Mouse (Mus musculus) limb, embryonic 15.5 days (tissue): Measurements from ENCODE around the gene Mrpl24. TPM values are rescaled to one million over a fixed set of nuclear protein-coding genes. Genes with fewer than 3 reads are reported as not detected.
"Not testable (repeated sequence)": the region's sequence is repeated elsewhere in the genome, so short reads cannot be mapped to it uniquely, and the experiment has no call there.

Experiments
- ATAC-seq: fragments of 200-750 bp; cut with Nextera tagmentation; 2 replicates; pipeline ENCODE4 v1.8.0; 2017; ENCODE audit warnings: low read depth, moderate TSS enrichment; ENCODE audit not compliant: insufficient number of reproducible peaks, low FRiP score, low TSS enrichment
- H3K27ac ChIP-seq: fragments of 300-500 bp; sonication (generic); 2 replicates; pipeline ENCODE4 v1.5.1; 2015; ENCODE audit warnings: moderate library complexity, mild to moderate bottlenecking, inconsistent platforms
- H3K27me3 ChIP-seq: fragments of 300-500 bp; sonication (generic); 2 replicates; pipeline ENCODE4 v1.6.1; 2015; ENCODE audit warnings: inconsistent platforms
- H3K36me3 ChIP-seq: fragments of 300-500 bp; sonication (generic); 2 replicates; pipeline ENCODE4 v1.6.1; 2015; ENCODE audit warnings: inconsistent platforms
- H3K4me1 ChIP-seq: fragments of 300-500 bp; sonication (generic); 2 replicates; pipeline ENCODE4 v1.6.1; 2015; ENCODE audit warnings: inconsistent platforms
- H3K4me2 ChIP-seq: fragments of 300-500 bp; sonication (generic); 2 replicates; pipeline ENCODE4 v1.6.1; 2015; ENCODE audit warnings: mild to moderate bottlenecking, inconsistent platforms
- H3K4me3 ChIP-seq: fragments of 300-500 bp; sonication (generic); 2 replicates; pipeline ENCODE4 v1.5.1; 2015; ENCODE audit warnings: mild to moderate bottlenecking, inconsistent platforms
- H3K9ac ChIP-seq: fragments of 300-500 bp; sonication (generic); 2 replicates; pipeline ENCODE4 v1.6.1; 2015; ENCODE audit warnings: inconsistent platforms
- H3K9me3 ChIP-seq: fragments of 300-500 bp; sonication (generic); 2 replicates; pipeline ENCODE4 v1.6.1; 2016; ENCODE audit warnings: inconsistent platforms
- WGBS: fragments of 180-500 bp; shearing (Covaris S2); methylation state at CpG from one replicate; pipeline ENCODE4 v1.1.7; 2015; 5-methylcytosine and 5-hydroxymethylcytosine counted together
- polyA plus RNA-seq: library from polyadenylated mRNA; unstranded; fragments of >200 nt; fragmentation: Nextera tagmentation; extraction: Ambion mirVana; gene quantifications from 2 replicates; pipeline ENCODE4 v1.2.1, GENCODE M21; 2015

Mrpl24 gene
- polyA plus RNA-seq, result 62.9 and 64.3 TPM in 2 replicates

DNA sequence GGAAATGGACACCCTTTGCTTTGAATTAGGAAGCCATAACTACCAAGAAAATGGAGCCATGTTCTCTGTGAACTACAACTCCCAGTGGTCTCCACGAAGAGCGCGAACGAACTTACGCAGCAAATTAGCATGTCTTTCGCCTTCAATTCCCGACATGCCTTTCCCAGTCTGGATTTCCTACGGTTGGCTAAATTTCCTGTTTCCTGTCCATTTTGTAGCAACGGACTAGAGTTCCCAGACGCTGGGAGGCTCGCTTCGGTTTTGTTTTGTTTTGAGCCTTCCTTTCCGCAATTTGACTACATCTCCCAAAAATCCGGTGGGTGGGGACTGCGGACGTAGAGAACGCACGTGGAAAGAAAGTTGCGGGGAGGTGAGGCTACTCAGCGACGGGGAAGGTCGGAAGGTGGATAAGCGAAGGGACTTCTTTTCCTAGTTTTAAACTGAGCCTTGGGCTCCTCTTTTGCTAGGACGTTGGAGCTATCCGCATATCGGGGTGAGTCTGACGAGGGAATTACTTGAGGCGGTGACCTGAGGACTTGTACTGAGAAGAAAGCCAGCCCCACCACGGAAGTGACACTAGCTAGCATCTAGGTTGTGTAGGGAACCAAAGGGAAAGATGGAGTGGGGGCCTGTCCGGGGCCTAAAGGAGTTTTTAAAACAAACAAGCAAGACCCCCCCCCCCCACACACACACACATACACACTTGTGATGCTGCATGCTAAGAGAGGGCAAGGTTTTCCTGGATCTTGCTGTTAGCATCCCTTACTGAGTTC, at the start of gene Mrpl24:
Gene Mrpl24 (plus strand): TSS at position 171 of the 773 bp plus-strand sequence.
- ATAC-seq, result peak; percentile 71
- H3K36me3 ChIP-seq, result peaks cover 58% of the 10 kb centered on the region
- under 1% methylated on average over 30 of the region's 30 CpGs for WGBS

DNA sequence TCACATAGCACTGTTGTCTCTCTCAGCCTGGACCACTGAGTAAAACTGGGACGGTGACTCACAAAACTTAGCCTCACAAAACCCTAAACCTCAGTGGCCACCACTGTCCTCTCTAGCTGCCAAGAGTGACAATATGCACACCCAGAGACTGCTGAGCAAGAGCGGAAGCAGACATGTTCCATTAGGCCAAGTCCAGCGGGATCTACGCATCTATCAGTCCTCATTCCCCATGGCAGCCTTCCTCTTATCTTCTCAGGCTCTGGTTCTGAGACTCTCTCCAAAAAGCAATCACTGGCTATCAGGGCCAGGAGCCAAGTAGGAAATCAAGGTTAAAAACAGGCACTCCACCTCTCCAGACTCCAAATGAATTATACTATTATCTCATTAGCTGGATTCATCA, 41.6 kb upstream of the Mrpl24 start:
- H3K4me3 ChIP-seq, result no peak overlapping the region
- H3K9ac ChIP-seq, result no peak overlapping the region
- H3K4me2 ChIP-seq, result no peak overlapping the region
- 93% methylated on average over 4 of the region's 4 CpGs for WGBS
- peaks cover 28% of the 10 kb centered on the region for H3K36me3 ChIP-seq
- H3K9me3 ChIP-seq, result no peaks in the 10 kb centered on the region
- H3K27me3 ChIP-seq, result no peaks in the 10 kb centered on the region
- no peak for ATAC-seq
- H3K4me1 ChIP-seq, result no peaks in the 10 kb centered on the region
- H3K27ac ChIP-seq, result no peak overlapping the region

More for the DNA sequence above, at the start of gene Mrpl24:
- Histone ChIP-seq H3K4me1 (peaks cover 10% of the 10 kb centered on the region; the same call in 1 of the 2 replicates), H3K9me3 (no peaks in the 10 kb centered on the region), H3K4me2 (peak within 1 kb of the TSS; percentile 71), H3K4me3 (peak within 1 kb of the TSS; percentile 70), H3K9ac (peak within 1 kb of the TSS; percentile 76), H3K27ac (peak within 1 kb of the TSS; percentile 89), H3K27me3 (no peaks in the 10 kb centered on the region)

DNA sequence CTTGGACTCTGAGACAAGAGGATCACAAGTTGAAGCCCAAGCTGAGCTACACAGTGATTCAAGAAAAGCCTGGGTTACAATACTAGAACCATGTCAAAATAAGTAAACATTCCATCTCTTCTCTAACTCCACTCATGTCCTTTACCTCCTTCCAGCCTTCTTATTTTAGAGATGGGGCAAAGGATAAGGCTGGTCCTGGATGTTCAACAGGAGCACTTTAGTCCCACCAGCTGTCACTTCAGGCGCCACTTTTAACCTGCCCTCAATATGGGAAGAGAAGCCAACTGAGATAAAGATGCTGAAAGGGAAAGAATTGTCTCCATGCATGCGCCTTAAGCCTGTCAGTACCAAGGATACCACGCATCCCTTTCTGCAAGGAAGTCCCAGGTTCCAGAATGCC, 35.0 kb upstream of the Mrpl24 start:
- Histone ChIP-seq H3K4me3 (peak overlapping the region; percentile 99), H3K27ac (peak overlapping the region; percentile 92), H3K9ac (peak overlapping the region; percentile 96), H3K4me1 (peaks cover 20% of the 10 kb centered on the region), H3K27me3 (no peaks in the 10 kb centered on the region), H3K4me2 (peak overlapping the region; percentile 69), H3K9me3 (no peaks in the 10 kb centered on the region), H3K36me3 (peaks cover 11% of the 10 kb centered on the region)
- no peak for ATAC-seq
- 0% methylated on average over 3 of the region's 3 CpGs for WGBS

DNA sequence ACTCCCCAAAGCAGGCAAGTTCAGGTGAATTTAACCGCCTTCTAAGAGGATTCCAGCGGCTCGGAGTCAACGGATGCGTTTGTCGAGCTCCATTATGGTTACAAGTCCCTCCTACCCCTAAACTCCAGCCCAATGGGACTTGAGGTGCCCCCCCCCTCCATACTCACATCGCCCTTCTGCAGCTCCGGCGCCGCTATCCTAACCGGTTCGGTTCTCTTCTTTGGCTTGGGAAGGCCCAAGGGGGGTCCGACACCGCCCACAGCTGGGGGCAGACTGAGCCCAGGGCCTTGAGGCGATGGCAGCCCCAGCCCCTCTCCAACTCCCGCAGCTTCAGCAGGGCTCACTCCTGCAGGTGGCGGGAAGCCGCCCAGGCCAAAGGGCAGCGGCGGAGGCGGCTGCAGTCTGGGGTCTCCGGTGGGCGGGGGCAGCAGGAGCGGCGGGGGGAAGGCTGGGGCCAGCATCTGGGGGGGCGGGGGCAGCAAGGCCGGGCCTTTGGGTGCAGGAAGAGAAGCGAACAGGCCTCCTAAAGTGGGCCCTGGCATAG, 34.5 kb upstream of the Mrpl24 start:
- peak overlapping the region; percentile 99 for H3K4me3 ChIP-seq
- WGBS, result under 1% methylated on average over 27 of the region's 28 CpGs
- H3K9ac ChIP-seq, result peak overlapping the region; percentile 96
- H3K27me3 ChIP-seq, result no peaks in the 10 kb centered on the region
- peak overlapping the region; percentile 69 for H3K4me2 ChIP-seq
- H3K9me3 ChIP-seq, result no peaks in the 10 kb centered on the region
- H3K4me1 ChIP-seq, result peaks cover 20% of the 10 kb centered on the region
- no peak for ATAC-seq
- H3K27ac ChIP-seq, result peak overlapping the region; percentile 92
- peaks cover 10% of the 10 kb centered on the region for H3K36me3 ChIP-seq

DNA sequence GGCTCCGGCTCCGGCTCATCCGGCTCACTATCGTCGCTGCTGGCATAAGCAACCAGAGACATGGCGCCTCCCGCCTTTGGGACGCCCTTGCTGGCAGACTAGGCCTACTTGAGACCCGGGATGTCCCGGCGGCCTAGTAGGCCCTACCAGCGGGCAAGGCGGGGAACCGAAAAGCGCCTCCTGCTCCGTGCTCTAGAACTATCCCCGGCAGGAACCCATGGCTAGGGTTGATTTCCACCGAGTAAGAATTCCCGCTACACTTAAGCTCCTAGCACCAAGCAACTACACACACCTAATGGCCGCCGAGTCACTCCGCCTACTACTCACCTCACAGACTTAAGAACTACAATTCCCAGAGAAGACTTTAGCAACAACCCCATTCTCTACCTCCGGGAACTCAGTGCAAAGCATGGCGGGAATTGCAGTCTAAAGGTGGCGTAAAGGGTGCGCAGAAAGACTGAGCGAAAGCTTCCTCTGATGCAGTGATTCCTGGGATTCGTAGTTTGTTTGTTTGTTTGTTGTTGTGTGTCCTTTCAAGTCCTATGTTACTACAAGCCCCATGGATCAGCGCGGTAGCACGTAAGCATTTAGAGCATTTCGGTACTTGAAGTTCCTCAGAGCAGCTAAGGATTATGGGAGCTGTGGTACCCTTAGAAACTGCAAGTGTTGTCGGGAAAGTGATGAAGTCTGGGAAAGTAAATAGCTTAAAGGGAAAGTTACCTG, 33.9 kb upstream of the Mrpl24 start, which contains the start of gene Prcc:
Gene Prcc (minus strand): TSS at position 328 of the 723 bp plus-strand sequence.
- Histone ChIP-seq H3K36me3 (peaks cover 4% of the 10 kb centered on the region), H3K9me3 (no peaks in the 10 kb centered on the region), H3K27ac (peak within 1 kb of the TSS; percentile 92), H3K27me3 (no peaks in the 10 kb centered on the region), H3K4me3 (peak within 1 kb of the TSS; percentile 99), H3K9ac (peak within 1 kb of the TSS; percentile 96), H3K4me2 (peak within 1 kb of the TSS; percentile 69), H3K4me1 (peaks cover 20% of the 10 kb centered on the region)
- peak; percentile 99 for ATAC-seq
- under 1% methylated on average over 33 of the region's 33 CpGs for WGBS

DNA sequence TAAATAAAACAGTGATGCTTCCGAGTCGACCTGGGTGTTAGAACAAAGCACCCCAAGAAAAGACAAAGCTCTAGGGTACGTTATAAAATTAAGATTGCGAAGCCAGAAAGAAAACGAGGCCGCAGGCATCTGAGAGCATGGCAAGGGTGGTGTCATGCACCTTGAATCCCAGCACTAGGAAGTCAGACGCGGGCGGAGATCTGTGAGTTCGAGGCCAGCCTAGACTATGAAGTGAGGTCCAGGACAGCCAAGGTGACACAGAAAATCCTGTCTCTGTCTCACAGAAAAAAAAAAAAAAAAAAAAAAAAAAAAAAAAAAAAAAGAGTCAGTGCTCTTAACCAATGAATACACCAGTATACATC, 33.3 kb upstream of the Mrpl24 start:
- Histone ChIP-seq H3K27ac (peak overlapping the region; percentile 51; the same call in 1 of the 2 replicates), H3K4me3 (peak overlapping the region; percentile 99), H3K27me3 (no peaks in the 10 kb centered on the region), H3K9me3 (no peaks in the 10 kb centered on the region), H3K9ac (peak overlapping the region; percentile 96; the same call in 1 of the 2 replicates), H3K36me3 (no peaks in the 10 kb centered on the region), H3K4me1 (peaks cover 20% of the 10 kb centered on the region), H3K4me2 (peak overlapping the region; percentile 48)
- 11% methylated on average over 10 of the region's 10 CpGs for WGBS
- ATAC-seq, result no peak

DNA sequence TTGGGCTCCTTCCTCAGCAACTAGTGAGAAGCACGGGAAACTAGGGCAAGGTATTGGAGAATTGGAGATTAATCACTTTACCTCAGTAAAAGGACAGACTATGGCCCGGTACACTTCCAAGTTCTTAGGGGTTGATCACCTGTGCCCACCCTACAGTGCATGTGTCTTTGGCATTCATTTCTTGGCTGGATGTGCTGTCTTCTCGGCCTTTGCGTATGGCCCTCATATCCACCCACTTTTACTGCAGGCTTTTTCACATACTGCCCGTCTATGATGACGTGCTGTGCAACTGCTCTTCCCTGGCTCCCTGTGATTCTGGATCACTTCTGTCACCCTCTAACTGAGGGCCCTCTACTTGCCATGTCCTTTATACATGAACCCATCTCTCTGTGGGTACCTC, 32.9 kb upstream of the Mrpl24 start:
- no peaks in the 10 kb centered on the region for H3K36me3 ChIP-seq
- no peaks in the 10 kb centered on the region for H3K27me3 ChIP-seq
- no peak for ATAC-seq
- H3K4me1 ChIP-seq, result peaks cover 20% of the 10 kb centered on the region
- H3K4me2 ChIP-seq, result 0 out of 2 replicates have a peak overlapping the region, but pooled peaks have one; percentile 48
- H3K4me3 ChIP-seq, result peak overlapping the region; percentile 99
- no peak overlapping the region for H3K27ac ChIP-seq
- no peak overlapping the region for H3K9ac ChIP-seq
- WGBS, result 79% methylated on average over 6 of the region's 6 CpGs
- no peaks in the 10 kb centered on the region for H3K9me3 ChIP-seq

DNA sequence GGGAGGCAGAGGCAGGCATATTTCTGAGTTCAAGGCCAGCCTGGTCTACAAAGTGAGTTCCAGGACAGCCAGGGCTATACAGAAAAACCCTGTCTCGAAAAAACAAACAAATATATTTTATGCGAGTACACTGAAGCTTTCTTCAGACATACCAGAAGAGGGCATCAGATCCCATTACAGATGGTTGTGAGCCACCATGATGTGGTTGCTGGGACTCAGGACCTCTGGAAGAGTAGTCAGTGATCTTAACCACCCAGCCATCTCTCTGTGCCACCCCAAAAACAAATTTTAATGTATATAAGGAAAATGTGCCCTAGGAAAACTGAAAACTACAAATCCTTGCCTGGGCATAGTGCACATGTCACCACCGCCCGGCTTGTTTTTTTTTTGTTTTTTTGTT, 31.9 kb upstream of the Mrpl24 start:
- not testable (repeated sequence) for H3K4me2 ChIP-seq, H3K4me3 ChIP-seq, H3K27ac ChIP-seq, H3K9ac ChIP-seq, ATAC-seq, H3K36me3 ChIP-seq, H3K27me3 ChIP-seq, H3K9me3 ChIP-seq
- H3K4me1 ChIP-seq, result peaks cover 20% of the 10 kb centered on the region
- WGBS, result 82% methylated on average over 4 of the region's 4 CpGs

DNA sequence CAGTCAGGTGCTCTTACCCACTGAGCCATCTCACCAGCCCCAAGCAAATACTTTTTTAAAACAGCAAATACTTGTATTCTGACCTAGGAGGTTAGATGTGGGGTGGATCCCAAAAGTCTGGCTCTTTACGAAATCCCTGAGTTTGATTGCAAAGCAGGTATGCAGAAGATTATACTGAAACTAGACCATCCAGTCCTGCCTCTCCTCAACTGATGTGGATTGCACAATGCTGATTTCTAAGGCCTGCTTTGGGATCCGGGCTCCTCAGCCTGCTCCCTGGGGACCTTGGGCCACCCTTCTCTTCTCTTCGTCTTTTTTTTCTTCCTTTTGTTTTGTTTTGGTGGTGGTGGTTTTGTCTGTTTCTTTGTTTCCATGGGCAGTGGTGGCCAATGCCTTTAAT, 27.8 kb upstream of the Mrpl24 start:
- ATAC-seq, result no peak
- Histone ChIP-seq H3K27ac (no peak overlapping the region), H3K27me3 (no peaks in the 10 kb centered on the region), H3K36me3 (no peaks in the 10 kb centered on the region), H3K4me1 (0 out of 2 replicates have a peak, but pooled peaks cover 1% of the 10 kb centered on the region), H3K9me3 (no peaks in the 10 kb centered on the region), H3K4me3 (no peak overlapping the region), H3K4me2 (no peak overlapping the region), H3K9ac (no peak overlapping the region)
- 73% methylated on average over 3 of the region's 3 CpGs for WGBS

DNA sequence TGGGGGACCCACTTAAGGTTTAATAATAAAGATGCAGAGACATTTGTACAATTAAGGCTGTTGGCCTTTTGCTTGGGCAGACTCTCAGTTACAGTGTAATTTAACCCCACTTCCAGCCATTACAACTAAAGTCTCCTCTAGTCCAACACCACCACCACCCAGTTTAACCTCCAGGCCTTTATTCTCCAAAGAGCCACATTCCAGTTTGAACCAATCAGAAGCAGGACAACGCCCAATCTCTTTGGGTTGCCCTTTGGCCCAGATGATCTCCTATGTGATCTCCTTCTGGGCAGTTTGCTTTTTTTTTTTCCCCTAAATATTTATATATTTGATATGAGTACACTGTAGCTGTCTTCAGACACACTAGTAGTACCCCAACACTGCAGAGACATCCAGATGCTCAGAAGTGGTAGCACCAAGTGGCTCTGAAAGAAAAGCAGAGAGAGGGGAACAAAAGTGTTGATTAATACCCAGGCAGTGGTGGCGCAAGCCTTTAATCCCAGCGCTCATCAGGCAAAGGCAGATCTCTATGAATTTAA, 25.9 kb upstream of the Mrpl24 start:
- 73% methylated on average over 3 of the region's 3 CpGs for WGBS
- H3K27me3 ChIP-seq, result no peaks in the 10 kb centered on the region
- no peak overlapping the region for H3K4me2 ChIP-seq
- no peak overlapping the region for H3K4me3 ChIP-seq
- H3K9me3 ChIP-seq, result no peaks in the 10 kb centered on the region
- H3K4me1 ChIP-seq, result no peaks in the 10 kb centered on the region
- ATAC-seq, result no peak
- no peak overlapping the region for H3K9ac ChIP-seq
- H3K36me3 ChIP-seq, result no peaks in the 10 kb centered on the region
- H3K27ac ChIP-seq, result no peak overlapping the region

DNA sequence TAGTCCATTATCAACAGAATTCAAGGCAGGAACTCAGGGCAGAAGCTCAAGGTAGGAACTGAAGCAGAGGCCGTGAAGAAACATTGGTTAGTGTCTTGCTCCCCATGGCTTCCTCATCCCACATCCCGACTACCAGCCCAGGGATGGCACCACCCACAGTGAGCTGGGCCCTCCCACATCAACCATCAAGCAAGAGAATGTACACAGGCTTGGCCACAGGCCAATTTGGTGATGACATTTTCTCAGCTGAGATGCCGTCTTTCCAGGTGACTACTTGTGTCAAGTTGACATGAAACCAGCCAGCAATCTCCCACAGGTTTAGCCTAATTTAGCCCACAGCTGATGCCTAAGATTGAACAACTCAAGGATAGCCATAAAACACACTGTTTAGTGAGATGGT, 20.0 kb upstream of the Mrpl24 start:
- no peak overlapping the region for H3K4me3 ChIP-seq
- no peaks in the 10 kb centered on the region for H3K36me3 ChIP-seq
- no peak overlapping the region for H3K27ac ChIP-seq
- H3K4me1 ChIP-seq, result no peaks in the 10 kb centered on the region
- H3K27me3 ChIP-seq, result no peaks in the 10 kb centered on the region
- WGBS, result 63% methylated on average over 3 of the region's 3 CpGs
- no peaks in the 10 kb centered on the region for H3K9me3 ChIP-seq
- ATAC-seq, result no peak
- H3K4me2 ChIP-seq, result no peak overlapping the region
- H3K9ac ChIP-seq, result no peak overlapping the region
